Mouse (Mus musculus) CH12.LX (cell line): ENCODE measurements around the gene Fam135a.

ENCODE experiments used
- CTCF ChIP-seq, 2 experiments: IDR thresholded peaks in 1 of 2; conservative IDR thresholded peaks in 1 of 2; 2 replicates each; pipeline ENCODE4 v1.5.1; 2011 to 2012; ENCODE audit warnings: low read depth in 2 of 2, low read length in 2 of 2, improper control_type of control experiment in 1 of 2, inconsistent platforms in 1 of 2, mild to moderate bottlenecking in 1 of 2, moderate library complexity in 1 of 2
- ETS1 ChIP-seq: conservative IDR thresholded peaks from 2 replicates; pipeline ENCODE4 v1.6.1; 2012; ENCODE audit warnings: low read depth, mild to moderate bottlenecking, inconsistent platforms, low read length, improper control_type of control experiment, moderate library complexity
- MAZ ChIP-seq: IDR thresholded peaks from 2 replicates; pipeline ENCODE4 v1.6.1; 2012; ENCODE audit warnings: low read depth, mild to moderate bottlenecking, inconsistent platforms, low read length, improper control_type of control experiment, moderate library complexity
- MEF2A ChIP-seq: IDR thresholded peaks from 2 replicates; pipeline ENCODE4 v1.6.1; 2014; ENCODE audit warnings: low read depth, mild to moderate bottlenecking, inconsistent platforms, low read length, improper control_type of control experiment, borderline replicate concordance
- MXI1 ChIP-seq: IDR thresholded peaks from 2 replicates; pipeline ENCODE4 v1.6.1; 2011; ENCODE audit warnings: mild to moderate bottlenecking, low read depth, low read length, improper control_type of control experiment
- POLR2A ChIP-seq: IDR thresholded peaks from 2 replicates; pipeline ENCODE4 v1.6.1; 2011; ENCODE audit warnings: low read depth, mild to moderate bottlenecking, improper control_type of control experiment, low read length
- SIN3A ChIP-seq: IDR thresholded peaks from 2 replicates; pipeline ENCODE4 v1.6.1; 2012; ENCODE audit warnings: low read length, improper control_type of control experiment, inconsistent platforms

- TF ChIP-seq POLR2A (no peak), CTCF (conservative IDR thresholded peaks at IDR 0.05 in 1 of 2, IDR thresholded peaks at IDR 0.05 in 1 of 2; ENCODE audit: low read depth in 2 of 2, low read length in 2 of 2) (no peak), SIN3A (no peak), MXI1 (no peak), MEF2A (no peak), ETS1 (no peak), MAZ (no peak)
Observed at GRCm38 (mm10) chr1:24097541-24097940, 2.6 kb downstream of the Fam135a start.
